Mouse (Mus musculus): ENCODE results near the gene Ptprs. TPM values are rescaled to one million over a fixed set of nuclear protein-coding genes. Genes with fewer than 3 reads are reported as not detected.

Ptprs gene
- total RNA-seq (2023), result 16.3 to 21.7 TPM (median 19.0 TPM) in 4 replicates

GRCm38 (mm10) chr17:56476402-56476752 lies at the start of gene Ptprs:
Gene Ptprs, minus strand, starts transcription at chr17:56476483.

GRCm38 (mm10) chr17:56512310-56512709 lies 36.0 kb upstream of the Ptprs start, which contains the start of gene Znrf4:
Gene Znrf4, minus strand, starts transcription at chr17:56512431.

Other genes starting within 250 kb of the Ptprs start
- 26.9 to 30.0 TPM (median 29.8 TPM) in 4 replicates for gene Fem1a, start 219.7 kb downstream of the Ptprs start, total RNA-seq (2023)
- 21.6 to 25.3 TPM (median 23.4 TPM) in 4 replicates for gene Ticam1, start 199.7 kb downstream of the Ptprs start, total RNA-seq (2023)
- gene Plin3, start 183.6 kb downstream of the Ptprs start, total RNA-seq (2023), result 10.0 to 16.6 TPM (median 14.7 TPM) in 4 replicates
- not detected in 4 replicates for gene Arrdc5, start 176.2 kb downstream of the Ptprs start, total RNA-seq (2023)
- 11.1 to 13.2 TPM (median 11.7 TPM) in 4 replicates for gene Uhrf1, start 173.2 kb downstream of the Ptprs start, total RNA-seq (2023)
- 62.5 to 66.2 TPM (median 64.5 TPM) in 4 replicates for gene Kdm4b, start 150.4 kb downstream of the Ptprs start, total RNA-seq (2023)
- not detected in 4 replicates for gene Znrf4, start 35.9 kb upstream of the Ptprs start, total RNA-seq (2023)
- gene Gm20219, start 77.9 kb upstream of the Ptprs start, total RNA-seq (2023), result 10.2 to 15.3 TPM (median 11.5 TPM) in 4 replicates
- gene Safb2, start 108.1 kb upstream of the Ptprs start, total RNA-seq (2023), result 580 to 621 TPM (median 606 TPM) in 4 replicates
- 300 to 341 TPM (median 315 TPM) in 4 replicates for gene Safb, start 108.3 kb upstream of the Ptprs start, total RNA-seq (2023)
- 82.1 to 105 TPM (median 84.1 TPM) in 4 replicates for gene 2410015M20Rik, start 133.3 kb upstream of the Ptprs start, total RNA-seq (2023)
- gene Rpl36, start 136.9 kb upstream of the Ptprs start, total RNA-seq (2023), result 1,445 to 1,606 TPM (median 1,506 TPM) in 4 replicates
- 58.1 to 63.6 TPM (median 61.4 TPM) in 4 replicates for gene Lonp1, start 150.4 kb upstream of the Ptprs start, total RNA-seq (2023)
- not detected in 4 replicates for gene Catsperd, start 151.7 kb upstream of the Ptprs start, total RNA-seq (2023)
- 98.8 to 117 TPM (median 102 TPM) in 4 replicates for gene Ranbp3, start 196.8 kb upstream of the Ptprs start, total RNA-seq (2023)
- gene Ndufa11, start 241.3 kb upstream of the Ptprs start, total RNA-seq (2023), result 41.0 to 65.0 TPM (median 54.5 TPM) in 4 replicates
- gene Vmac, start 241.5 kb upstream of the Ptprs start, total RNA-seq (2023), result 12.0 to 16.4 TPM (median 13.5 TPM) in 4 replicates